Mouse (Mus musculus) intestine, embryonic 14.5 days (tissue): ENCODE measurements around the gene Avpr2. TPM values are rescaled to one million over a fixed set of nuclear protein-coding genes. Genes with fewer than 3 reads are reported as not detected.

Experiments
- ATAC-seq: fragments of 200-750 bp; cut with Nextera tagmentation; replicated peaks from 2 replicates; pipeline ENCODE4 v1.8.0; 2017; ENCODE audit warnings: low read depth, moderate number of reproducible peaks, moderate TSS enrichment, moderate library complexity; ENCODE audit not compliant: low FRiP score, low TSS enrichment
- DNase-seq: peaks from one replicate; pipeline ENCODE4 v3.0.0-alpha.2; 2018; ENCODE audit warnings: low spot score
- H3K27ac ChIP-seq: fragments of 300-500 bp; sonication (generic); 2 replicates; pipeline ENCODE4 v1.5.1; 2014; ENCODE audit warnings: low read depth, mild to moderate bottlenecking, control low read depth
- H3K27me3 ChIP-seq: fragments of 300-500 bp; sonication (generic); replicated peaks from 2 replicates; pipeline ENCODE4 v1.6.1; 2014; ENCODE audit warnings: low read length, control low read depth; ENCODE audit not compliant: control insufficient read depth, insufficient read depth
- H3K36me3 ChIP-seq: fragments of 300-500 bp; sonication (generic); 2 replicates; pipeline ENCODE4 v1.6.1; 2014; ENCODE audit warnings: low read length, control low read depth; ENCODE audit not compliant: control insufficient read depth, insufficient read depth
- H3K4me1 ChIP-seq: fragments of 300-500 bp; sonication (generic); replicated peaks from 2 replicates; pipeline ENCODE4 v1.6.1; 2014; ENCODE audit warnings: low read length, control low read depth, mixed read lengths; ENCODE audit not compliant: control insufficient read depth, insufficient read depth
- H3K4me2 ChIP-seq: fragments of 300-500 bp; sonication (generic); 2 replicates; pipeline ENCODE4 v1.6.1; 2014; ENCODE audit warnings: low read length
- H3K4me3 ChIP-seq: fragments of 300-500 bp; sonication (generic); 2 replicates; pipeline ENCODE4 v1.5.1; 2014; ENCODE audit warnings: low read depth, low read length, control low read depth, mixed read lengths
- H3K9ac ChIP-seq: fragments of 300-500 bp; sonication (generic); 2 replicates; pipeline ENCODE4 v1.6.1; 2014; ENCODE audit warnings: mild to moderate bottlenecking, low read length
- H3K9me3 ChIP-seq: fragments of 300-500 bp; sonication (generic); 2 replicates; pipeline ENCODE4 v1.6.1; 2016; ENCODE audit warnings: low read length, control low read depth; ENCODE audit not compliant: control insufficient read depth
- WGBS: fragments of 180-500 bp; shearing (Covaris S2); extraction: QIAGEN DNeasy Blood & Tissue Kit; methylation state at CpG from one replicate; pipeline ENCODE4 v1.1.7; 2014; 5-methylcytosine and 5-hydroxymethylcytosine counted together
- polyA plus RNA-seq: library from polyadenylated mRNA; unstranded; fragments of >200 nt; fragmentation: Nextera tagmentation; extraction: Ambion mirVana; gene quantifications from 2 replicates; pipeline ENCODE4 v1.2.1, GENCODE M21; 2014

Gene Avpr2
- polyA plus RNA-seq: 0.12 TPM in 1 of 2 replicates, not detected in the other

DNA sequence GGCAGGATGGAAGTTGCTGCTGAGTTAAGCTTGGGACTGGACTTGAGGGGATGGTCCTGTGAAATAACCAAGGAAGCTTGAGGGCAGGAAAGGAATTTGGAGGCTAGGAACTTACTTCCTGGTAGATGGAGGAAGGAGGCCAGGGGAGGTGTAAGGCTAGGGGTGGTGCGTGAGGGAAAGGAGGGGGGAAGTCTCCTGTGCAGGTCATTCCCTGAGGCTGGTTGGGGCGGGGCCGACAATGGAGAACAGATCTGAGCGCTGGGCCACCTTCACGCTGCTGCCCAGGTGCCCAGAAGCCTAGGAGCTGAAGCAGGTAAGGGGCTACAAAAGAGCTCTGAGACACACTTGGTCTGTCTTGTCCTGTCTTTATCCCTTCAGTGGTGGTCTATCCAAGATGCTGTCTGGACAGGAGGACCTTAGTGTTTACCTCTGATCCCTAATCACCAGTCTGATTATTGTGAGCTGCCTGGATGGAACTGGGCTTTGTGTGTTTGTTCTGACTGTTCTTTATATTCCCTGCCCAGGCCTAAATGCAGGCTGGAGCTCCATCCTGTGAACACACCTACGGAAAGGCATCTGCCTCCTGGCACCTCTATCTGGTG is at the start of gene Avpr2:
Gene Avpr2 (plus strand): TSS at position 552 of the 602 bp plus-strand sequence.
- no peaks in the 10 kb centered on the region for H3K4me1 ChIP-seq
- no peak for ATAC-seq
- no peak for DNase-seq
- WGBS: 77% methylated on average over 6 of the region's 6 CpGs
- H3K27me3 ChIP-seq: no peaks in the 10 kb centered on the region
- no peak within 1 kb of the TSS for H3K27ac ChIP-seq
- no peaks in the 10 kb centered on the region for H3K36me3 ChIP-seq
- H3K9ac ChIP-seq: no peak within 1 kb of the TSS
- H3K9me3 ChIP-seq: no peaks in the 10 kb centered on the region
- H3K4me2 ChIP-seq: no peak within 1 kb of the TSS
- no peak within 1 kb of the TSS for H3K4me3 ChIP-seq

DNA sequence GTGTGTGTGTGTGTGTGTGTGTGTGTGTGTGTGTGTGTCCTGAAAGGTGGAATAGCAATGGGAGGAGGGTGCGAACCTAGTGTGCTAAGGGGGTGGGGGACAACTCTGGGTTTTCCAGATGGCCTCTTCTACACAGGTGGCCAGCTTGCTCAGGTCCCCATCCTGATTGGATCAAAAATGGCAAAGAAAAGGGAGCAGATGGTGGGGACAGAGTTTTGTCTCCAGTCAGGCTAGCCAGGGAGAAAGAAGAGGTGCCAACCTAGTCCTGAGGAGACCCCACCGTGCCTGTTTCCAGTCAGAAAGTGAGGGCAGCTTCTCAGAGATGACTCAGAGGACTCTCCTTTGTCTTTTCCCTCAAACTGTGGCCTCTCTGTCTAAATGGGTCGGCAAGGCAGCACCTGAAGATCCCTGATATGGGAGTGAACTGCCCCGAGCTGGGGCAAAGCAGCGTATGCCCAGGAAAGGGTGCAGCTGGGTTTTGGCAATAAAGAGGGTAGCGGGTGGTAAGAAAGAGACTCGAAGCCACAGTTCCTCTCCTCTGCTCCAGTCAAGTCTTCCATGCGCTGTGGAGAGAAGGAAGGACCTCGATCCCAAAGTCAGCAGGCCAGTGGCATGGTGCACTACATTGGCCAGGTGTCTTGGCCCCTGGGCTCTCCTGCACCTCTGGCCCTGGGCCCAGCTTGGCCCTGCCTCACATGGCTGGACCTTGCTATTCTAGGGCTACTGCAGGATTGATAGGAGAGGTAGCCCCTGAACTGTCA is 37.4 kb upstream of the Avpr2 start:
- WGBS: 86% methylated on average over 8 of the region's 9 CpGs
- H3K27ac ChIP-seq: no peak overlapping the region
- H3K36me3 ChIP-seq: no peaks in the 10 kb centered on the region
- no peaks in the 10 kb centered on the region for H3K9me3 ChIP-seq
- H3K27me3 ChIP-seq: no peaks in the 10 kb centered on the region
- H3K4me1 ChIP-seq: no peaks in the 10 kb centered on the region
- H3K4me3 ChIP-seq: no peak overlapping the region
- no peak overlapping the region for H3K9ac ChIP-seq
- ATAC-seq (no peak), DNase-seq (no peak)
- no peak overlapping the region for H3K4me2 ChIP-seq

GRCm38 (mm10) chrX:73855087-73855408 is 36.9 kb upstream of the Avpr2 start:
- Histone ChIP-seq H3K4me2 (no peak overlapping the region), H3K9ac (no peak overlapping the region), H3K36me3 (no peaks in the 10 kb centered on the region), H3K27me3 (no peaks in the 10 kb centered on the region), H3K4me1 (no peaks in the 10 kb centered on the region), H3K9me3 (no peaks in the 10 kb centered on the region), H3K4me3 (no peak overlapping the region), H3K27ac (no peak overlapping the region)
- ATAC-seq (no peak), DNase-seq (no peak)
- 73% methylated on average over 3 of the region's 3 CpGs for WGBS

- 51% methylated on average over 3 of the region's 3 CpGs for WGBS
- Histone ChIP-seq H3K9ac (no peak overlapping the region), H3K4me3 (no peak overlapping the region), H3K27ac (no peak overlapping the region), H3K27me3 (no peaks in the 10 kb centered on the region), H3K4me1 (no peaks in the 10 kb centered on the region), H3K36me3 (no peaks in the 10 kb centered on the region), H3K9me3 (no peaks in the 10 kb centered on the region), H3K4me2 (no peak overlapping the region)
- no peak for ATAC-seq
- no peak for DNase-seq
These were observed 27.2 kb upstream of the Avpr2 start for GRCm38 (mm10) chrX:73864692-73865091.

- WGBS: 25% methylated on average over 3 of the region's 3 CpGs
- Histone ChIP-seq H3K4me2 (no peak overlapping the region), H3K4me1 (no peaks in the 10 kb centered on the region), H3K9me3 (no peaks in the 10 kb centered on the region), H3K36me3 (no peaks in the 10 kb centered on the region), H3K27ac (no peak overlapping the region), H3K4me3 (no peak overlapping the region), H3K9ac (no peak overlapping the region), H3K27me3 (no peaks in the 10 kb centered on the region)
- no peak for DNase-seq
- no peak for ATAC-seq
These were observed 24.6 kb upstream of the Avpr2 start for GRCm38 (mm10) chrX:73867256-73867655.

DNA sequence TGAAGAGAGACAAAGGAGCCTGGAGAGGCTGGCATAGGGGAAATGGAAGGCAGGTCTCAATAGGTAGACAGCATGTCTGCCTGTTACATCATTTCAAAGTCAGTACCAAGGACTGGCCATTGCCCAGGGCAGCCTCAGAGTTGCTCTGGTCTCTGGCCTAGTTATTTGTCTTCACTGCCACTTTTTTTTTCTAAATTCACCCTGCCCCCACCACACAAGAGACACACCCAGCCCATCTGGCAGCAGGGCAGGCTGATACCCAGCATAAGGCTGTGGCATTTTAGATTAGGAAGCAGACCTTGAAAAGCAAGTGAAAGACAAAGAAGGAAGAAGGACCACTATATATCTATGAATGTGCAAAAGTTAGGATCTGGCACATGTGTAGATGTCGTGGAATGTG is 24.1 kb upstream of the Avpr2 start:
- Histone ChIP-seq H3K27ac (no peak overlapping the region), H3K4me2 (no peak overlapping the region), H3K4me3 (no peak overlapping the region), H3K9ac (no peak overlapping the region), H3K9me3 (no peaks in the 10 kb centered on the region), H3K36me3 (no peaks in the 10 kb centered on the region), H3K27me3 (no peaks in the 10 kb centered on the region), H3K4me1 (no peaks in the 10 kb centered on the region)
- whole genome bisulfite sequencing: 75% methylated on average over 1 of the region's 1 CpGs
- DNase-seq: no peak
- ATAC-seq: no peak

- no peak overlapping the region for H3K9ac ChIP-seq
- no peaks in the 10 kb centered on the region for H3K36me3 ChIP-seq
- no peak overlapping the region for H3K4me3 ChIP-seq
- H3K4me2 ChIP-seq: no peak overlapping the region
- 12% methylated on average over 5 of the region's 5 CpGs for WGBS
- ATAC-seq (no peak), DNase-seq (peak; percentile 83)
- no peaks in the 10 kb centered on the region for H3K9me3 ChIP-seq
- H3K4me1 ChIP-seq: no peaks in the 10 kb centered on the region
- H3K27ac ChIP-seq: no peak overlapping the region
- H3K27me3 ChIP-seq: no peaks in the 10 kb centered on the region
These were observed 22.6 kb upstream of the Avpr2 start for GRCm38 (mm10) chrX:73869334-73869733.

DNA sequence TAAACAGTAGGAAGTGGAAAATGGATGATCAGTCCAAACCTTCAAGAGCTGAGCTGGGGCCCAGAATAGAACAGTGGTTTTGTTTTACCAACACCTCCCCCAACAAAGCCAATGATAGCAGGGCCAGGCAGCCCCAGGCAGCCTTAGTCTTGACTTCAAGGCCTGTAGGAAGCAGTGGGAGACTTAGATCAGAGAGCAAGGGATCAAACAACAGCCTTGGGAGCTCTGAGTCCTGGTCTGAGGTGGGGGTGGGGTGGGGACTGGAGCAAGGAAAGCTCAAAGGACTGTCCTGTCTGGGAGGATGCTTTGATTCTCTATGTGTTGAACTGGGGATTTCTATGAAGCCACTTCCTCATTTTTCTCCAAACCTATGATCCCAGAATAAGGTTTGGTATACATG is 20.4 kb upstream of the Avpr2 start:
- Histone ChIP-seq H3K9me3 (no peaks in the 10 kb centered on the region), H3K9ac (no peak overlapping the region), H3K27ac (no peak overlapping the region), H3K4me1 (no peaks in the 10 kb centered on the region), H3K4me3 (no peak overlapping the region), H3K4me2 (no peak overlapping the region), H3K36me3 (no peaks in the 10 kb centered on the region), H3K27me3 (no peaks in the 10 kb centered on the region)
- ATAC-seq (no peak), DNase-seq (no peak)

DNA sequence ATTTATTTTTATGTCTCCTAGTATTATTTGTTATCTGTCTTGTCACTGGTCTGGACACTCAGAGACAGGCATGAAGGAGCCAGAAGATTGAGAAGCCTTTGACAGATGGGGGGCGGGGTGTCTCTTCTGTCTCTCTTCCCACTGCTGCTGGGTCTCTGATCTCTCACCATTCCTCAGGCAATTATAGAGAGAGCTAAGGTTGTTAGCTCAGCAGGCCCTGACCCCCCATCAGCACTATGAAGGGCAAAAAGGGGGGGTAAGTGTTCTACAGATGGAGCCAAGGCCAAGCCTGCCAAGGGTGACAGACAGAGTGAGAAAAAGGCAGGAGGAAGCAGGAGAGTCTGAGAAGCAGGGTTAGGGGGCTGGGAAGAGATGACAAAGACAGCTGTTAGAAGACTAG is 19.9 kb upstream of the Avpr2 start:
- 17% methylated on average over 1 of the region's 1 CpGs for WGBS
- no peak for ATAC-seq

More for the DNA sequence above, 19.9 kb upstream of the Avpr2 start:
- Histone ChIP-seq H3K4me2 (no peak overlapping the region), H3K27ac (no peak overlapping the region), H3K4me3 (no peak overlapping the region), H3K27me3 (no peaks in the 10 kb centered on the region), H3K4me1 (no peaks in the 10 kb centered on the region), H3K9ac (no peak overlapping the region), H3K36me3 (no peaks in the 10 kb centered on the region), H3K9me3 (no peaks in the 10 kb centered on the region)
- DNase-seq: no peak
